Mouse (Mus musculus) c-Kit-positive CD71-positive TER-119-negative erythroid progenitor cells, embryonic 14.5 days (primary cell): ENCODE results near the gene Lmx1a.

Experiments used
- DNase-seq: peaks from one replicate; pipeline ENCODE4 v3.0.0-alpha.2; 2013; ENCODE audit warnings: low read depth

Lmx1a gene

GRCm38 (mm10) chr1:167788684-167789413 lies 99.8 kb downstream of the Lmx1a start:
- no peak for DNase-seq

- no peak for DNase-seq
Measured at GRCm38 (mm10) chr1:167789448-167789847, 100.4 kb downstream of the Lmx1a start.

GRCm38 (mm10) chr1:167790688-167791087 lies 101.7 kb downstream of the Lmx1a start:
- no peak for DNase-seq

GRCm38 (mm10) chr1:167791221-167791620 lies 102.2 kb downstream of the Lmx1a start:
- DNase-seq = no peak

- no peak for DNase-seq
Measured at GRCm38 (mm10) chr1:167801923-167802322, 112.9 kb downstream of the Lmx1a start.

GRCm38 (mm10) chr1:167802510-167803271 lies 113.7 kb downstream of the Lmx1a start:
- DNase-seq = no peak

- DNase-seq = no peak
Measured at GRCm38 (mm10) chr1:167803351-167803981, 114.4 kb downstream of the Lmx1a start.

- no peak for DNase-seq
Measured at GRCm38 (mm10) chr1:167804836-167805235, 115.8 kb downstream of the Lmx1a start.

GRCm38 (mm10) chr1:167811141-167811540 lies 122.1 kb downstream of the Lmx1a start:
- no peak for DNase-seq

GRCm38 (mm10) chr1:167815166-167815565 lies 126.1 kb downstream of the Lmx1a start:
- DNase-seq = no peak

GRCm38 (mm10) chr1:167817028-167817427 lies 128.0 kb downstream of the Lmx1a start:
- DNase-seq = no peak

- DNase-seq = no peak
Measured at GRCm38 (mm10) chr1:167817616-167818015, 128.6 kb downstream of the Lmx1a start.

GRCm38 (mm10) chr1:167820031-167820430 lies 131.0 kb downstream of the Lmx1a start:
- no peak for DNase-seq

GRCm38 (mm10) chr1:167821125-167821524 lies 132.1 kb downstream of the Lmx1a start:
- DNase-seq = no peak

GRCm38 (mm10) chr1:167830291-167830690 lies 141.3 kb downstream of the Lmx1a start:
- no peak for DNase-seq

- no peak for DNase-seq
Measured at GRCm38 (mm10) chr1:167831601-167832000, 142.6 kb downstream of the Lmx1a start.

- no peak for DNase-seq
Measured at GRCm38 (mm10) chr1:167854801-167855200, 165.8 kb downstream of the Lmx1a start.

- no peak for DNase-seq
Measured at GRCm38 (mm10) chr1:167872028-167872427, 183.0 kb downstream of the Lmx1a start.

- DNase-seq = no peak
Measured at GRCm38 (mm10) chr1:167874099-167874498, 185.1 kb downstream of the Lmx1a start.

- no peak for DNase-seq
Measured at GRCm38 (mm10) chr1:167877931-167878330, 188.9 kb downstream of the Lmx1a start.

- DNase-seq = no peak
Measured at GRCm38 (mm10) chr1:167878354-167878753, 189.3 kb downstream of the Lmx1a start.

- DNase-seq = no peak
Measured at GRCm38 (mm10) chr1:167885776-167886175, 196.7 kb downstream of the Lmx1a start.

GRCm38 (mm10) chr1:167888120-167888519 lies 199.1 kb downstream of the Lmx1a start:
- DNase-seq = no peak
